Mouse (Mus musculus) gastrocnemius, postnatal 4 days (tissue): Measurements from ENCODE around the gene Frrs1l. TPM values are rescaled to one million over a fixed set of nuclear protein-coding genes. Genes with fewer than 3 reads are reported as not detected.

Source experiments
- DNase-seq, 2 experiments: peaks; one replicate each; pipeline ENCODE4 v3.0.0; 2021 to 2022; ENCODE audit warnings: low spot score in 2 of 2, mixed read lengths in 2 of 2
- total RNA-seq, 2 experiments: library from RNA; stranded (reverse); gene quantifications; 2 replicates each; pipeline ENCODE4 v1.2.3; 2021

The Frrs1l gene
- total RNA-seq, 2 experiments from 2014 or later: 0.05 to 0.26 TPM

- no peak for DNase-seq
These were observed 74.4 kb downstream of the Frrs1l start for GRCm38 (mm10) chr4:56915732-56916325.

- no peak for DNase-seq
These were observed 75.4 kb downstream of the Frrs1l start for GRCm38 (mm10) chr4:56914761-56915160.

GRCm38 (mm10) chr4:56914338-56914737, 75.9 kb downstream of the Frrs1l start:
- no peak for DNase-seq

DNA sequence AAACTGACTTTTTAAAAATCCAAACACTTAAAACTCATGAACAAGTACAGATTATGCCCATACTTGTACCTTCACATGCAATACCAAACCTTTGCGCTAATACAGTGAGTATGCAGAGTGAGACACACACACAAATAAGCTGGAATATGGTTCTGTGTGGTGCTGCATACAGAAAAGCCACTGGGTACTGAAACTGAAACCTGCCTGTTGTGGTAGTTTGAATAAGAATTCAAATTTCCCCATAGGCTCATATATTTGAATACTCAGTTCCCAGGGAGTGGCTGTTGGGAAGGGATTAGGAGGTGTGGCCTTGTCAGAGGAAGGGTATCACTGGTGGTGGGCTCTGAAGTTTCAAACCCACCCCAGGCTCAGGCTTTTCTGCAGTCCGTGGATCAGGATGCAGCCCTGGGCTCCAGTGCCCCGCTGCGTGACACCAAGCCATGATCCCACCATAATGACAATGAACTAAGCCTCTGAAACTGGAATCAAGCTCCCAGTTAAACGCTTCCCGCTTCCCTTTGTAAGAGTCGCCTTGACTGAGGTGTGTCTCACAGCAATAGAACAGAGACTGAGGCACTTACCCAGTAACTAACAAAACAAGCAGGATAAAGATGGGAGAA, 77.7 kb downstream of the Frrs1l start:
- no peak for DNase-seq

DNA sequence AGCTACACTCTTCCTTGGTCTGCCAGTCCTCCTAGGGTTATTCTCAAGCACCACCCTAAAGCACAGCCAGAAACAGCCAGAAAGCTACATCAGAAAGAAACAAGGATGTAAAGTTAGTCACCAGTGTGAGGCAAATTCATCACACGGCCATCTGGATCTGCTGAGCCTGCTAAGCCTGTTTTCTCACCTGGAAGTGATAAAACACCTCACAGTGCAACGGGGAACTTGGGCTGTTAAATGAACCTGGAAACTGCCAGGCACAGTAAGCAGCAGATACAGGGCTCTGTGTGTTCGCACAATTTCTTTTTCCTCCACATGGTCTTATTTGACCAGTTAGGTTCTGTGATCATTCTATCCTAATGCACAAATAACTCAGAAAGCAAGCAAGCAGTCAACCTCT, 80.6 kb downstream of the Frrs1l start:
- no peak for DNase-seq

DNA sequence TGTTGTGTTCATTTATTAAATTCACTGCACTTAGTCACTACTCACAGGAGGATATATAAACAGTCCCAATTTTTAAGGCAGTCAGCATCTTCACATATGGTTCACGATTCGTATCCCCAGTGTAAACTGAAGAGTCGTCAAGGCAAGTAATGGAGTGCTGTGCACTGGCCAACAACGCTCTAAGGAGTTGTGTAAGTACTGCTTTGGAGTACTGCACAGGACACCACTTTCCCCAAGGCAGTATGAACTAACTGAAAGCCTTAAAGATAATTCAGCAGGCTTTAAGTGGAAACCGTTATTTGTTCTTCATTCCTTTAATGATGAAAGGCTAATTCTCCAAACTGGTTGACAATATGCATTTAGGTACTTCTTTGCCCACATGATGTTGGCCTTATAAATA, 82.5 kb downstream of the Frrs1l start:
- no peak for DNase-seq

Other genes starting within 250 kb of the Frrs1l start
- not detected for gene Actl7b, start 248.9 kb downstream of the Frrs1l start, total RNA-seq
- gene Actl7a, start 247.0 kb downstream of the Frrs1l start, total RNA-seq: not detected
- 10 to 100 TPM; 41.5 to 42.5 TPM for gene Elp1, start 188.1 kb downstream of the Frrs1l start, total RNA-seq
- 1 to 10 TPM; 6.9 TPM for gene Fam206a, start 188.0 kb downstream of the Frrs1l start, total RNA-seq
- gene Ctnnal1, start 125.2 kb downstream of the Frrs1l start, total RNA-seq: 10 to 100 TPM; 22.7 to 25.1 TPM
- 10 to 100 TPM; 28.6 to 32.3 TPM for gene Tmem245, start 43.0 kb downstream of the Frrs1l start, total RNA-seq
- 10 to 100 TPM; 14.7 to 16.3 TPM for gene Epb41l4b, start 153.0 kb upstream of the Frrs1l start, total RNA-seq